Mouse (Mus musculus) thymus, adult 18-20 months (tissue): Measurements from ENCODE around the gene Gnas.
"Not testable (repeated sequence)": the region's sequence is repeated elsewhere in the genome, so short reads cannot be mapped to it uniquely, and the experiment has no call there.

ENCODE experiments used
- DNase-seq, 2 experiments: peaks; one replicate each; pipeline ENCODE4 v3.0.0; 2022; ENCODE audit warnings: mixed read lengths in 2 of 2

The Gnas gene

GRCm38 (mm10) chr2:174328926-174329662 lies 45.0 kb downstream of the Gnas start:
- DNase-seq = peak; percentile 54 to 61

GRCm38 (mm10) chr2:174329663-174330615 lies 45.8 kb downstream of the Gnas start:
- DNase-seq = peak; percentile 65 to 66

- peak; percentile 59 to 67 for DNase-seq
Measured at GRCm38 (mm10) chr2:174330616-174331191, 46.6 kb downstream of the Gnas start.

GRCm38 (mm10) chr2:174331282-174332030 lies 47.3 kb downstream of the Gnas start:
- no peak for DNase-seq

GRCm38 (mm10) chr2:174333239-174333890 lies 49.2 kb downstream of the Gnas start:
- no peak for DNase-seq

GRCm38 (mm10) chr2:174334415-174334814 lies 50.3 kb downstream of the Gnas start:
- no peak for DNase-seq

- no peak for DNase-seq
Measured at GRCm38 (mm10) chr2:174337275-174337674, 53.2 kb downstream of the Gnas start.

- no peak for DNase-seq
Measured at GRCm38 (mm10) chr2:174339701-174340100, 55.6 kb downstream of the Gnas start.

- DNase-seq = no peak
Measured at GRCm38 (mm10) chr2:174340229-174340892, 56.2 kb downstream of the Gnas start.

- DNase-seq = no peak
Measured at GRCm38 (mm10) chr2:174340893-174341580, 56.9 kb downstream of the Gnas start.

- no peak for DNase-seq
Measured at GRCm38 (mm10) chr2:174342793-174343400, 58.8 kb downstream of the Gnas start.

- DNase-seq = no peak
Measured at GRCm38 (mm10) chr2:174343566-174343965, 59.4 kb downstream of the Gnas start.

- DNase-seq = peak in 1 of 2 experiments; percentile 31
Measured at GRCm38 (mm10) chr2:174344003-174344655, 60.0 kb downstream of the Gnas start.

- no peak for DNase-seq
Measured at GRCm38 (mm10) chr2:174344996-174345395, 60.9 kb downstream of the Gnas start.

GRCm38 (mm10) chr2:174346612-174346998 lies 62.5 kb downstream of the Gnas start, which contains the start of gene Gm20721:
Gm20721 (minus strand) TSS chr2:174346712.
- DNase-seq = no peak

GRCm38 (mm10) chr2:174346999-174347668 lies 63.0 kb downstream of the Gnas start:
- DNase-seq = not testable (repeated sequence)

GRCm38 (mm10) chr2:174358516-174358915 lies 74.4 kb downstream of the Gnas start:
- no peak for DNase-seq

GRCm38 (mm10) chr2:174359656-174360055 lies 75.5 kb downstream of the Gnas start:
- no peak for DNase-seq

- DNase-seq = no peak
Measured at GRCm38 (mm10) chr2:174366571-174366970, 82.5 kb downstream of the Gnas start.
